Mouse (Mus musculus) brain, embryonic 14.5 days (tissue): ENCODE data around the gene Adh5.

Source experiments
- CTCF ChIP-seq: fragments of 200-500 bp; IDR thresholded peaks from 2 replicates; pipeline ENCODE4 v1.5.1; 2012; ENCODE audit warnings: inconsistent platforms, mild to moderate bottlenecking, moderate library complexity, borderline replicate concordance; ENCODE audit not compliant: insufficient read depth, insufficient read length; ENCODE audit errors: extremely low read depth
- POLR2A ChIP-seq: fragments of 200-500 bp; IDR thresholded peaks from 2 replicates; pipeline ENCODE4 v1.6.1; 2012; ENCODE audit warnings: mild to moderate bottlenecking, inconsistent platforms, borderline replicate concordance; ENCODE audit not compliant: poor library complexity, insufficient read depth, insufficient read length, severe bottlenecking; ENCODE audit errors: extremely low read depth

DNA sequence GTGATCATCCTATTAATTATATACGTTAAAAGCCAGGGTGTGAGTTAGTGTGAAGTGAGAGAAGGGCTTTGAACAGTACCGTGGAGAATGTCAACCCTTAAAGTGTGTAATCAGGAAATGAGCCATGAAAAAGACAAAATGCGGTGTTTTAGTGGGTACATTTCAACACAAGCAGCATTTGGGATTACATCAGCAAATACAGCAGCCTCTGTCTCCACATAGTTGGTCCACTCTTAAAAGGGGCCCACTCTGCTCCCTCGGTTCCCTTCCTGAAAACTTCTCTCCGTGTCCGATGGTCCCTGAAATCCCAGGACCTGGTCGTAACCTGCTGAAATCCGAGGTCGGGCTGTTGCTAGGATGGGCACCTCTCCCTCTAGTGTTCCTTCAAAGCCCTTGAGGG, 690 bp upstream of the Adh5 start:
- TF ChIP-seq CTCF (no peak), POLR2A (no peak)
